Mouse (Mus musculus): Measurements from ENCODE around the gene Sphk2.

Sphk2 gene

DNA sequence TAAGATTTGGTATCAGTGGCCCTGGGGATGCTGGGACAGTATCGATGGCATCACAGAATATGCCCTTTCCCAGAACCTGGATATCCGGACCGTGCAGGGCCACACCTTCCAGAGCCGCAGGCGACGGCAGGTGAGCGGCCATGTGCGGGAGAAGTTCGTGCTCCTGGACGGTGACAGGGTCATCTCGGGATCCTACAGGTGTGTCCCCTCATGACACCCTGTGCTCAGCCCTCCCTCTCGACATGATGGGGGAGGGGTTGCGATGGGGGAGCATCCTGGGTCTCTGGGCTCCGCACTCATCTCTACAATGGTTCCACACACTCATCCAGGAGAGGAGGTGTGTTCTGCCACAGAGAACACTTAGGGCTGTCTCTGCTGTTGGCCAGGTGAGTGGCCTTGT lies 6.0 kb upstream of the Sphk2 start:
- DNase-seq (ENCODE audit: low read depth, low spot score): no peak

DNA sequence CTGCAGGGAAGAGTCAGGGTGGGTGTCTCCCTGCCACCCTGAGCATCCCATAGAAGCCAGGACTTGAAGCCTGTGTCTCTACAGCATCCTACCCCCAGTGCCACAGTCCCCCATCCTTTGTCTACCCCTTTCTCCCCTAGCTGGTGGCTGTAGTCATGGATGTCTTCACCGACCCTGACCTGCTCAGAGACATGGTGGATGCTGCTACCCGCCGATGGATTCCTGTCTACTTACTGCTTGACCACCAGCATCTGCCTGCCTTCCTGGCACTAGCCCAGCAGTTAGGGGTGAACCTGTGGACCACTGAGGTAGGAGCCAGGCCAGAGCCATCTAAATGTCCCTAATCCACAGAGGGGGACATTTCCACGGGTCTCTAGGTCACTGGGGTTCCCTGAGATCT lies 5.5 kb upstream of the Sphk2 start:
- no peak for DNase-seq (ENCODE audit: low read depth, low spot score)

DNA sequence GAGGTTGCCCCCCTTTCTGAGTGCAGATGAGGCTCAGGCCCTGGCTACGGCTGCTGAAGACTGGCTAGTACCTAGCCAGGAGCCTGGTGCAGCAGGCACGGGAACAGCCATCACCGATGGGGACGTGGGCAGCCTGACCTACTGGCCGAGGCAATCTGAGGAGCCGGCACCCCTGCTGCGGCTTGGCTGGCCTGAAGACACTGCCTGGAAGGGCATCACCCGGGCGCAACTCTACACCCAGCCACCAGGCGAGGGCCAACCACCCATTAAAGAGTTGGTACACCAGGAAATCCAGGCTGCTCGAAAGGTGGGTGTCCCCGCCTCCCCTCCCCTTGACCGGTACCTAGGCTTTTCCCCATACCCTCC lies 4.5 kb upstream of the Sphk2 start:
- DNase-seq (ENCODE audit: low read depth, low spot score): no peak

DNA sequence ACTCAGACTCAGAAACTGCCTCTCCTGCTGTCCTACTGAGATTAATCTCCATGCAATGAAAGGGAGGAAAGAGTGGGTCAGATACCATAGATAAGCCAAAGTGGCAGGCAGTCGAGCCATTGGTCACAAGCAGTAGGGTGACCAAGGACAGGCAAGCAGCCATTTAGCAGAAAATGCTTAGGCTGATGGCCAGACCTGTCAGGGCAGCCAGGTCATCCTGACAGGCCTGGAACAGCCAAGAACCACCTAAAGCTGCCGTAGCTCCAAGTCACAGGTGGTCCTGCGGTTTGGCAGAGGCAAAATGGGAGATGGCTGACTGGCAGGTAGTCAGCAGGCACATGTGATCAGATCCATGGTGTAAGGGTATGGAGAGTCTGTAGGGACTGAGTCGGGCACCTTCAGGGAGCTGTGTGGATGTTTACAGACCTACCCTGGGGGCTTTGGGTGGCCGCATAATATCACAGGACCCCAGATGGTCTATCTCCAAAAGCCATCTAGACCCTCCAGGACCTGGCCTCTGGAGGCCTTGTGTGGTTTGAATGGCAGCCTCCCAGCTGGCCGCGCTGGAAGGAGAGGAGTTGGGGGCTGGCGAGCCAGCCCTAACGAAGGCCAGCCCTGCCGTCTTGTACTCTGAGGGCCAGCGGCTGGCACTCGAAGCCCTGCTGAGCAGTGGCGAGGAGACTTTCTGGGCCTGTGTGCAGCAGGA lies 4.0 kb upstream of the Sphk2 start:
- no peak for DNase-seq (ENCODE audit: low read depth, low spot score)

DNA sequence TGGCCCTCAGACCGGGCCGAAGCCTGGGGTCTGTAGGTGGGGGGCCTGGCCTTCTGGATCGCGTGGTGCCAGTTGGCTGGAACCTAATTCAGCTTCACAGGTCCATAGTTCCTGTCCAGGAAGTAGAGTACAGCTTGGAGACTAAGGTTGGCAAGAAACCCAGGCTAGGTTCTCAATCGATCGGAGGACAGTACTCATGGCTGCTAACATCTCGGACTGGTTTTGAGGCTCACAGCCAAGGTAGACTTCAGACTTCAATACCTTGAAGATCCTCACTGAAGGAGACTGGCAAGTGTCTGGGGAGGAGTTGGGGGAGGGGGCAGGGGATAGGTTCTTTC lies 3.4 kb upstream of the Sphk2 start:
- DNase-seq (ENCODE audit: low read depth, low spot score): no peak

DNA sequence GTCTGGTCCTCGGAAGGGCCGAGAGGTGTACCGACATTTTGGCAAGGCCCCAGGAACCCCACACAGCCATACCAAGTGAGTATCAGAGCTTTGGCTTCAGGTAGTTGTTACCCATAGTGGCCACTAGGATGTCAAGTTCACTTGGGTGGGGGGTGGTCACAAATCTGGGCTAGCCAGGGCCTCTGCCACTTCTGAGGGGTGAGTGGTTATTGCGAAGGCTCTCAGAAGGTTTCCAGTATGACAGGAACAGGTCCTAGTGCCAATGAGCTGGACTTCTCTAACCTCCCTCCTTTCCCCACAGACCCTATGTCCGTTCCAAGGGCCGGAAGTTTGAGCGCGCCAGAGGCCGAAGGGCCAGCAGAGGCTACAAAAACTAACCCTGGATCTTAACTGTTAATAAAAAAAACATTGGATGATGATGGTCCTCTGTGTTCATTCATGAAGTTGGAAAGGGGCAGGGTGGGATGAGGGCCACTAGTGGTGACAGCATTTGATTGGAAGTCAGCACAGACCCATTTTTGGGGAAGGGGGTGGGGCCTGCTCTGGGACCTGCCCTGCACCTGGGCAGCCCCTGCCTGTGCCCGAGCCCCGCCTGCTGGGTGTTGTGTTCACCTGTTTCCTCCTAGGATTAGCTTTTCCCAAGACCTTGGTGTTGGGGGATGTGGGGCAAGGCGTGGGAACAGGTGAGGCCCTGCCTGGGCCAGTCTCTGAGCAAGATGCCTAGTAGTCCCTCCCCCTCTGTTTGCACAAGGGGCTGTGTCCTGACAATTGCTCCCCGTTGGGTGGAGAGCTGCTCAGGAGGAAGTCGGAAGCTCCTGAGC lies 2.8 kb upstream of the Sphk2 start, which contains the start of gene Fam83e:
Gene Fam83e (plus strand): TSS at position 800 of the 821 bp plus-strand sequence.
- DNase-seq (ENCODE audit: low read depth, low spot score): no peak

DNA sequence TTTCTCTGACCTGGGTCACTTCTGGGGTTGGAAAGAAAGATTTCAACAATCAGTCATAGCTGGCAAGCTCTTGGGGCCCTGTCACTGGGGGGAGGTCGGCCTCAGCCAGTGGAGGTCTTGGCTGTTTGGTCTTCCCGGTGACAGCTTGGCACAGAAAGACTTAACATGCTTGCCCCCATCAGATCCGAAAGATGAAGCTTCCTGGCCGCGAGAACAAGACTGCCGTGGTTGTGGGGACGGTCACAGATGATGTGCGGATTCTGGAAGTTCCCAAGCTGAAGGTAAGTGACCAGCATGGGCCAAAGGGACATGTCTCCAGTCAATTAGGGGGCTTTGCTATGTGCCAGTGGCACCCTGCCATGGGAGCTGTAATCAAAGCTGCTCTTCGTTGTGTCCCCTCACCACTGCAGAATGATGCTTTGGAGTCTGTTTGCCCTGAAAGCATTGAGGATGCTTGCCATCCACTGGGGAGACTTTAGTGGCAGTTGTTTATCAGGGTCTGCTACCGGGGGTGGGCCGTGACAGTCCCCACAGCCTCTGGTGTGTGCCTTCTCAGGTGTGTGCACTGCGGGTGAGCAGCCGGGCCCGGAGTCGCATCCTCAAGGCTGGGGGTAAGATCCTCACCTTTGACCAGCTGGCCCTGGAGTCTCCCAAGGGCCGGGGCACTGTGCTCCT lies 2.1 kb upstream of the Sphk2 start:
- no peak for DNase-seq (ENCODE audit: low read depth, low spot score)

DNA sequence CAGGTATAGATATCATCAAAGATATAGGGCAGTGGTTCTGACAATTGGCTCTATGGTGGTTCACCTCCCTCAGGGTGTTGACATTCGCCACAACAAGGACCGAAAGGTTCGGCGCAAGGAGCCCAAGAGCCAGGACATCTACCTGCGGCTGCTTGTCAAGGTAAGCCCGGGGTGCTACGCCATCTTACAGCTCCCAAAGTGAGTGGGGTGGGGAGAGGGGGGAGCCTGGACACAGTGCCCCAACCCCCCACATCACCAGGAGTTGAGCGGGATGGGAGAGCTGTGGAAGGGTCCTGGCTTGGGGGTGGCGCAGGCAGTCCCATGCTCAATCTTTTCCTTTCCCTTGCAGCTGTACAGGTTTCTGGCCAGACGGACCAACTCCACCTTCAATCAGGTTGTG lies 1.4 kb upstream of the Sphk2 start:
- no peak for DNase-seq (ENCODE audit: low read depth, low spot score)

DNA sequence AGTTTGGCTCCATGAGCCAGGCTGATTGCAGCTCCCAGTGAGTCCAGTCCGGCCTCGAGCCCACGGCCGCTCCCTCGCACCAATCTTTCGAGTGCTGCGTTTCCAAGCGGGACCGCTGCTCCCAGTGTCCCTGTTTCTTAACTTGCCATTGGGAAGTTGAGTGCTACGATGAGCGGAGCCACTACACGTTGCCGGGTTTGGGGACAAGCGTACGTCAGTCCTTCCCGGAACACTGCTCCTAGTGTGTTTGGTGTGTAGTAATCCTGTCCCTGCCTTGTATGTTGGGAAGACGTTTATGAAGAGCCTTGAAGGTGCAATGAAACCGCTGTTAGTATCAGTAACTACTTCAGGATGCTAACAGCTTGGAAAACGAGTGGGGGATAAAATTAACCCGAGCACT lies 529 bp upstream of the Sphk2 start:
- no peak for DNase-seq (ENCODE audit: low read depth, low spot score)

DNA sequence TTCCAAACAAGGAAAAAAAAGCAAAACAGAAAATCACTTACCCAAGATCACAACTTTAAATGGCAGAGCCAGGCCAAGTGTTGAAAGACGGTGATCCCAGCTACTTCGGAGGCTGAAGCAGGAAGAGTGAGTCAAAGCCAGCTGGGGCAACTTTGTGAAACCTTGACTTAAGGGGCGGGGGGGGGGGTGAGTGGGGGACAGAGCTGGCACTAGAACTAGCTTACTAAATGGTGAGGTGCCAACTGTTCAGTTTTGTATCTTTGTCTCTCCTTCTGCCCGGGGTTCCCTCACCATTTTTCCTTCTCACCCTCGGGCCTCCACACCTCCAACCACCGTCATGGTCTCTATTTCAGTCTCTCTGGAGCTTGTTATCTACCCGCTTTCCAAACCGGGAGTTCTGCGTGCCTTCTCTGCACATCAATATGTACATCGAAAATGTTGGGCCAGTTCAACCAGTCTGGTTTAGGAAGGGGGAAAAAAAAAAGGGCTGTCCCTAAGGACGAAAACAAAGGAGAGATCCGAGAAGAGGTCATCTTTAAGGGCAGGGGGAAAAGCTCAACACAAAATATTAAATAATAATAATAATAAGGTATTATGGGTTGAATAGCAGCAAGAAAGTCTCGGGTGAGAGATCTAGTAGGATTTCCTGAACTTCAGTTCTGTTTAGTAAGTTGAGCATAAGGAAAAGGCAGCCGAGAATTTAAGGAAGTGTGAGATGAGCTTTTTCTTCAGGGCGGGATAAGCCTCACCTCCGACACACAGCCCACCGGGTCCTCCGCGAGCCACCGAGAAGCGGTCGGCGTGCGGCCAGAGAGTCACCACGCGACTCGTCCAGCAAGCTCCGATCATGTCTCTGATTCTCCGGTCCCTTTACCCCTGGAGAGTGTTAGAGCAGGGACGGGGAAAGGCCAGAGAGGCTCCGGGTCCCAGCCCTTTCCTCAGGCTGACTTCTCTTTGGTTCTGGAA lies 567 bp downstream of the Sphk2 start:
- no peak for DNase-seq (ENCODE audit: low read depth, low spot score)

DNA sequence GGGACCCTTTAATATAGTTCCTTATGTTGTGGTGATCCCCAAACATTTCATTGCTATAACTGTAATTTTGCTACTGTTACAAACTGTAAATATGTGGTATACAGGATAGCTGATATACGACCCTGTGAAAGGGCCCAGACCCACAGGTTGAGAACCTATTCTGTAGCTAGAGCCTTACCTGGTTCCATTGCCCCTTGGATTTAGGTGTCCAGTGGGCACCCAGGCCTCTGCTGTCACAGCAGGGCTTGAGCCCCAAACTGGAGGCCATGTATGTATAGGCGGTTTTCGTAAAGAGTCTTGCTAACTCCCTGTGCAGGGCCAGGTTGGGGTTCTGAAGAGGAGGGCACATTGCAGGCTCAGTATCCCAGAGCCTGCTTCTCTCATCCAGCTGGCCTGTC lies 1.3 kb downstream of the Sphk2 start:
- DNase-seq (ENCODE audit: low read depth, low spot score): no peak

DNA sequence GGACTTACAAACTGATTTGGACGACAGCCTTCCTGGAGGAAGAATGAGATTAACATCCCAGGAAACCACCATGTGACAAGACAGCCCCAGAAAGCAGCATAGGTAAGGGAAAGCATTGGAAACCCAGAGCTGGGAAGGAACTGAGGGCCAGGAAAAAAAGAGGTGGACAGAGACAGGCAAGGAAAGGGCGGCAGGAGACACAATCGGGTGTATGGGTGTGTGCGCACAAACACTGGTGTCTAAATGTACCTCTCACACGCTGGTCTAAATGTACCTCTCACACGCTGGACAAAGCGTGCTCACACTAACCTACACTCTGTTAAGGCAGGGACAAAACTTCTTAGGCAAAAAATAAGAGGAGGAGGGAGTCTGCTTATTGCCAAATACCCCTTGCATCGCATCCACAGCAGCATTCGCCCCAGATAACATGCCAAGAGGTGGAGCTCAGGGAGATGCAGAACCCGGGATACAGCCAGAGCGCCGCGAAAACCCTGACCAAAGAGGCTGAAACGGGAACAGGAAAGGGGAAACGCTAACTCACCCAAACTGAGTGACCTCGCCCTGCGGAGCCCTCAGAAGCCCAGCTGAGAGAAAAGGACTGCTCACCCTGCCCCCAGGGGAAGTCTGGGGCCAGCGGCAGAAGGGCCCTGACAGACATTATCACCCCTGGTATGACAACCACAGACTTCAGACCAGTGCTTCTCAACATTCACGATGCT lies 1.9 kb downstream of the Sphk2 start:
- no peak for DNase-seq (ENCODE audit: low read depth, low spot score)

DNA sequence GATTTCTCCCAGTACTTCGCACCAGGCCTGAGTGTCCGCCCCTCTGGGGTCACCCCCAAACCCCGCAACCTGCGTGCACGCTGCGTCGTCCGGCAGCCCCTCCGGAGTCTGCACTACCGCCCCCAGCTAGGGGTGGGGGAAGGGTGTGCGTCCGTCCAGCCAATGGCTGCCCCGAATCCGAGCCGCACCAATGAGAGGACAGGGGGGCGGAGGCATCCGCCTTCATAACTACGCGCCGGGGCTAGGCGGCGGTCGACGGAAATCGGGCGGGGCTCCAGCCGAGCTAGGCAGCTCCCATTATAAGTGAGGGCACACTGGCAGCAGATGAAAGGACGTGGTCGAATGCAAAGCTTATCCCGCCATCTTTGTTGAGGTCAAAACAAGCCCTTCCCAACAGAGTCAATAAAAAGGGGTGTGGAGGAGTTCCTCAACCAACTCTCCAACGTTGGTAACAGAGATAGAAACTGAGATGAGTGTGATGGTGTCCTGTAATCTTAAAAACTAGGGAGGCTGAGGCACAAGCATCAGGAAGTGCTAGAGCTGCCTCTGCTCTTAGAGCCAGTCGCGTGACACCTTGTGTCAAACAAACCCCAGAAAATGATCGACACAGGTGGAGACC lies 2.6 kb downstream of the Sphk2 start, which contains the start of gene Rpl18:
Gene Rpl18 (plus strand): TSS at position 368 of the 619 bp plus-strand sequence.
- peak; percentile 92 for DNase-seq (ENCODE audit: low read depth, low spot score)

DNA sequence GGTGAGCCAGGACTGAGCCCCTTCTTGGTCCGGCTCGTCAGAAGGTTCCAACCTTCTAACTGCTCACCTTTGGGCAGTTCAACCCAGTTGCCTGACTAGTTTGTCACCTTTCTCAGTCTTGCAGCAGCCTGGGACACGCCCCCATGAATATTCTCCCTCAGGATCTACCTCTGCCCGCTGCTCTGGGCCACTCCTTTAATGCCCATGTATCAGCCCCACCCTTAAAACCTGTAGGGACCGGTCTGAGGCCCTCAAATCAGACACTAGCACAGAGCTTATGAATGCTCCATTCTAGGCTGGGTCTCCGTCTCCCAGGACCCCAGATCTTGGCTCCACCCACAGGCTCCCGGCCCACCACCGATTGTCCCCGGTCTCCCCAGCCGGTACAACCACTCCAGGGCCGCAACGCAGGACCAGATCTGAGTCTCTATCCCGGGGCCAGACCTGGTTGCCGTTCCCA lies 3.1 kb downstream of the Sphk2 start:
- DNase-seq (ENCODE audit: low read depth, low spot score): no peak

DNA sequence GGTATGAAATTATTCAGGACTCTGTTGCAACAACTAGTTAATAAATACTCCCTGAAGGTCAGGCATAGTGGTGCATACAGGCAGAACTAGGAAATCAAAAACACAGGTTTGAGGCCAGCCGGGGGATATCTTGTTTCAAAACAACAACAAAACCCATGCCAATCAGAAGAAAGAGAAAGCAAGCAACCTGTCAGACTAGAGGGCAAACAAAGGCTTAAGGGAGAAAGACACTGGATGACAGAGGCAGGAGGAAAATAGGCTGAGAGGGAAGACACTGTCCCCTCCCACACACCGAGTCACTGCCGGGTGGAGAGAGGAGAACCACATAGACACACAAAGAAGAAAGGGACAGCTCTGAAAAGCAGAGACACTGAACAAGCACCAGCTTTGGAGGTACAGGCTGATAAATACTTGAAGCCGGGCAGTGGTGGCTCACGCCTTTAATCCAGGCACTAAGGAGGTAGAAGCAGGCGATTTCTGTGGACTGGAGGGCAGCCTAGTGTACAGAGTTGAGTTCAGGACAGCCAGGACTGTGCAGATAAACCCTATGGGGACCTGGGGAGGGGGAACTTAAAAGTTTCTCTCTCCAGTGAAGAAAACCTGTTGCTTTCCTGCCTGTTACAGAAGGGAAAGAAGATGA lies 3.8 kb downstream of the Sphk2 start:
- DNase-seq (ENCODE audit: low read depth, low spot score): no peak

DNA sequence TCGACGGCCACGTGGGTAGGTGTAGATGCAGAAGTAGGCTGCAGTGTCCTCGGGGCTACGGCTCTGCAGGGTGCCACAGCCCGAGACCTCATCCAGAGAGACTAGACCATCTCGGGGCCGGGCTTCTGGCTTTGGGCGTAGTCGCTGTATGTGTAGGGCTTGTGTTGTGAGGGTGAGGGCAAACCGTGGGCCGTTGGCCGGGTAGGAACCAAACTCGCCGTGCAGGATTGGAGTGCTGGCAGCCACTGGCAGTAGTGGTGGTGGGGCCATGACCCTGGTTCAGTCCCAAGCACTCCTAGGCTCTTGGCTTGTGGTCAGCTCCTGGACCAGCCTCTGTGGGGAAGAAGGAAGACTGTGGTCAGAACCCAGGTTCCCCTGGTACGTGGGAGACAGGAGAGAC lies 4.4 kb downstream of the Sphk2 start:
- DNase-seq (ENCODE audit: low read depth, low spot score): no peak

DNA sequence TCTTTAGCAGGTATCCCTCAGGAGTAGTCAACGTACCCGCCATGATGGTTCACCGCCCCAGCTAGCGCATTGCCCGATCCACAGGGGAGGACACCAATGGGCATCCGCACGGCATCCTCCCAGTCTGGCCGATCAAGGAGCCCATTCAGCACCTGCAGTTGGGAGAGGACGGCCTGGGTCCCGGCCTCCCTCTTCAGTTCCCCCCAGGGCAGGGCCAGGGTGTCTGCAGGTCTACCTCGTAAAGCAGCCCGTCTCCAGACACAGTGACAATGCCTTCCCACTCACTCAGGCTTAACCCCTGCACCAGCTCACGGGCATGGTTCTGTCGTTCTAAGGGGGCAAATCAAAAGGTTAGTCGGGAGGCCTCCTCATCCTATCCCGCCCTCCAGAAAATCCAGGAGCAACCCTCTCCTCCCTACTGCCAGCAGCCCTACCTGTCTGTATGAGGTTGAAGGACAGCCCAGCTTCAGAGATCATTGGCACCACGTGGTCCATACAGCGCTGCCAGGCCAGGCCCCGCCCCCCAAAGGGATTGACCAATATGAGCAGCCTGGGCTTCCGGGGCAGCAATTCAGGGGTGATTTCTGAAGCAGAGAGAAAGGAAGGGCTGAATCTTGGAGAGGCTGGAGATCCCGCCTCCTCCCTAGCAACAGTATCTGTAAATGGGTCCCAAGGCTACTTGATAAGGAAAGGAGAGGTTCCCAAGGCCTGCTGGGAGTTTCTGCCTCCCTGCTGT lies 5.6 kb downstream of the Sphk2 start:
- no peak for DNase-seq (ENCODE audit: low read depth, low spot score)

DNA sequence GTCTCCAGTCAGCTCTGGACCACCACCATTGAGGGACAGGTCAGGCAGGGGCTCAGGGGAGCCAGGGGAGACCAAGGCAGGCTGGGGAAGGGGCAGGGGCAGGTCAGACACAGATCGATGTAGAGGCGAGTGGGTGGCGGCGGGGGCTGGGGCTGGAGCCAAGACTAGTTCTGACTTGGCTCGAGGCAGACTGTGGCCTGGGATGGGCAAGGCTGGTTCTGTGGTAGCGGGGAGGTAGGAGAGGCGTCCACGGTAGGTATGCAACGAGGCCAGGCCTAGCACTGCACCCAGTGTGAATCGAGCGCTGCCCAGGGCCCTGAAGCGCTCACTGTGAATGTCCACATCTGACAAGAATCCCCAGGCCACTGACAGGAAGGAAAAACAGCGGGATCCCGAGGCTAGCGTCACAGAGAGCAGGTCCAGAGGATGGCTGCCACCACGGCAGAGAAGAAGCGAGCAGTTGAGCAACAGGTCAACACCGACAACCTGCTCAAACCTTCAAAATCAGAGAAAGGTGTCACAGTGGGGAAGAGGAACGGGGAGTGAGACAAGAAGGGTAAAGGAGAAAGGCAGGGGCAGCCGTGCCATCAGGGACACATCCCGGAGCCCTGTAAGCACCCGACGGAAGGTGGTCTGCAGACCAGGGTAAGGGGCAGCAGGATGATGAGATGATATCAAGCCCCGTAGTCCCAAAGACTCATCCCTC lies 6.3 kb downstream of the Sphk2 start:
- no peak for DNase-seq (ENCODE audit: low read depth, low spot score)
